Mouse (Mus musculus) heart, embryonic 16.5 days (tissue): Measurements from ENCODE around the gene Gm21060. TPM values are rescaled to one million over a fixed set of nuclear protein-coding genes. Genes with fewer than 3 reads are reported as not detected.
A peak's percentile ranks its signal among the peaks of the same experiment; 100 is the strongest.
"Not testable (repeated sequence)": the region's sequence is repeated elsewhere in the genome, so short reads cannot be mapped to it uniquely, and the experiment has no call there.

Source experiments
- ATAC-seq: fragments of 200-750 bp; cut with Nextera tagmentation; replicated peaks from 2 replicates; pipeline ENCODE4 v1.8.0; 2017; ENCODE audit warnings: moderate number of reproducible peaks; ENCODE audit not compliant: insufficient read depth, low FRiP score; ENCODE audit errors: extremely low read depth
- H3K27ac ChIP-seq: fragments of 300-500 bp; sonication (generic); 2 replicates; pipeline ENCODE4 v1.5.1; 2014; ENCODE audit warnings: mild to moderate bottlenecking, low read length, control low read depth, moderate library complexity
- H3K27me3 ChIP-seq: fragments of 300-500 bp; sonication (generic); 2 replicates; pipeline ENCODE4 v1.6.1; 2014; ENCODE audit warnings: low read length, mixed read lengths; ENCODE audit not compliant: control insufficient read depth, insufficient read depth
- H3K36me3 ChIP-seq: fragments of 300-500 bp; sonication (generic); 2 replicates; pipeline ENCODE4 v1.6.1; 2014; ENCODE audit not compliant: control insufficient read depth, insufficient read depth
- H3K4me1 ChIP-seq: fragments of 300-500 bp; sonication (generic); 2 replicates; pipeline ENCODE4 v1.6.1; 2014; ENCODE audit warnings: low read length, mixed read lengths; ENCODE audit not compliant: control insufficient read depth, insufficient read depth
- H3K4me2 ChIP-seq: fragments of 300-500 bp; sonication (generic); 2 replicates; pipeline ENCODE4 v1.6.1; 2014; ENCODE audit warnings: low read depth, mild to moderate bottlenecking, control low read depth, low read length
- H3K4me3 ChIP-seq: fragments of 300-500 bp; sonication (generic); 2 replicates; pipeline ENCODE4 v1.5.1; 2014; ENCODE audit warnings: mild to moderate bottlenecking, control low read depth, low read length
- H3K9ac ChIP-seq: fragments of 300-500 bp; sonication (generic); 2 replicates; pipeline ENCODE4 v1.6.1; 2014; ENCODE audit warnings: low read length, control low read depth
- H3K9me3 ChIP-seq: fragments of 300-500 bp; sonication (generic); replicated peaks from 2 replicates; pipeline ENCODE4 v1.6.1; 2016; ENCODE audit warnings: low read length; ENCODE audit not compliant: control insufficient read depth
- WGBS: fragments of 180-500 bp; shearing (Covaris S2); extraction: QIAGEN DNeasy Blood & Tissue Kit; methylation state at CpG from one replicate; pipeline ENCODE4 v1.1.7; 2014; 5-methylcytosine and 5-hydroxymethylcytosine counted together
- polyA plus RNA-seq: library from polyadenylated mRNA; unstranded; fragments of >200 nt; fragmentation: Nextera tagmentation; extraction: Ambion mirVana; gene quantifications from 2 replicates; pipeline ENCODE4 v1.2.1, GENCODE M21; 2015

Gm21060 gene
- polyA plus RNA-seq, result not detected in 2 replicates

DNA sequence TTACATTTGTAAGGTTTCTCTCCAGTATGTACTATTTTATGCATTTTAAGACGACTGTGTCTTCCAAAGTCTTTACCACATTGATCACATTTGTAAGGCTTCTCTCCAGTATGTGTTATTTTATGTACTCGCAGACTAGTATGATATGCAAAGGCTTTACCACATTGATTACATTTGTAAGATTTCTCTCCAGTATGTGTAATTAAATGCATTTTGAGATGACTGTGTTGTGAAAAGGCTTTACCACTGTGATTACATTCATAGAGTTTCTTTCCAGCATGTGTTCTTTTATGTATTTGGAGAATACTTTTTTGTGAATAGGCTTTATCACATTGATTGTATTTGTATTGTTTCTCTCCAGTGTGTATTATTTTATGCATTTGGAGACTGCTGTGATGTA is at the start of gene Gm21060:
Gm21060 (minus strand) TSS at position 101 of the 400 bp plus-strand sequence.
- no peak within 1 kb of the TSS for H3K27ac ChIP-seq
- no peak within 1 kb of the TSS for H3K4me3 ChIP-seq
- no peaks in the 10 kb centered on the region for H3K36me3 ChIP-seq
- WGBS, result 88% methylated on average over 2 of the region's 2 CpGs
- H3K9me3 ChIP-seq, result no peaks in the 10 kb centered on the region
- H3K9ac ChIP-seq, result no peak within 1 kb of the TSS
- no peaks in the 10 kb centered on the region for H3K27me3 ChIP-seq
- no peaks in the 10 kb centered on the region for H3K4me1 ChIP-seq
- no peak for ATAC-seq
- no peak within 1 kb of the TSS for H3K4me2 ChIP-seq

DNA sequence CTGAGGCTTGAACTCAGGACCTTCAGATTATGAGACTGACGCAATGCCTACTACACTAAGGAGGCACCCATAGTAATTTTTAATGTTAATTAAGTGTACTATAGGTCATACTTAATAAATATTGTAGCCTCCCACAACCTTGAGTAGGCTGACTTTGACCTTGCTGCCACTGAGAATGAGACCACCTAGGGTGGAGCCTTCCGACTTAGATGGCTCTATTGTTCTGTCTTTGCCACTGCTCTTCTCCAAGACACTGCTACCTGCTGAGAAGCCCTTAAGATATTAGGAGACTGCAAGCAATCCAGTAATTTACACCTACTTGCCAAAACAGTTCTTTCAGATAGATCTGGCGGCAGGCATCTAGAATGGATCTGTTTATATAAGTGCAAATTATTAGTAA is 24.0 kb upstream of the Gm21060 start:
- H3K4me3 ChIP-seq, H3K36me3 ChIP-seq, H3K27ac ChIP-seq, H3K4me2 ChIP-seq, H3K27me3 ChIP-seq, H3K4me1 ChIP-seq, H3K9me3 ChIP-seq, H3K9ac ChIP-seq, ATAC-seq: not testable (repeated sequence)
- WGBS, result 85% methylated on average over 3 of the region's 3 CpGs

DNA sequence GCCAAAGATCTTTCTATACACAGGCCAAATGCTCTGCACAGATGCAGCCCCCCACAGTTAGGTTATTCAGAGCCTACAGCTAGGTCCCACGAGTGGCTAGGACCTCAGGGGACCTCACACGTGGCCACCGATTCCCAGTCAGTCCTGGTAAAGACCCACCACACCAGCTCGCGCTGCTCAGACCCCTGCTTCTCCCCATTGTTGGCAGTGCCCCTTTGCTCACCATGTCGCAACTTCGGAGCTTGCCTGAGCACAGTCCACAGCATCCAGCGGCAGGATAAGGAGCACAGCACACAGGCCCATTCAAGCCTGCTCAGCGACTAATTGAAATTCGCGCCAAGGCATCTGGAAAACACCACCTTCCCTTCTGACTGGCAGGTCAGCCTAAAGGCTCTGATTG is 16.3 kb upstream of the Gm21060 start:
- not testable (repeated sequence) for H3K36me3 ChIP-seq, H3K27me3 ChIP-seq, H3K4me1 ChIP-seq, H3K9me3 ChIP-seq, H3K4me3 ChIP-seq, ATAC-seq, H3K4me2 ChIP-seq, H3K9ac ChIP-seq, H3K27ac ChIP-seq
- WGBS, result 42% methylated on average over 11 of the region's 11 CpGs

DNA sequence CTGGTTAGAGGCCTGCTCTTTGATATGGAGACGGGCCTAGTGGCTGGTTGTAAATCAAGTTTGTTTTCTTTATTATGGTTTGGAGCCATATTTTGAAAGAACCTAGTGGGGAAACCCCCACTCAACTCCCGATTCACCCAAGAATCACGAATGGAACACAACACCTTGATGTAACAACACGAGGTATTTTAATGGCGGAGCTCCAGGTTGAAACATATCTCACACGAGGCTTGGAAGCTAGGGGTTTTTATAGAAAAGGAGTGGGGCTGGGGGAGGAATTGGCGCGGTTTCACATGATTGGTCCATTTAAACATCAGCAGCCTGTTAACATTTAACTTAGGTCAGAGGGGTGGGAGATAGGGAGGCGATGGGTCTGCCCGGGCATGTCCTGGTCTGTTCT is 15.5 kb upstream of the Gm21060 start:
- H3K9me3 ChIP-seq, ATAC-seq, H3K27ac ChIP-seq, H3K4me2 ChIP-seq, H3K36me3 ChIP-seq, H3K4me3 ChIP-seq, H3K9ac ChIP-seq, H3K27me3 ChIP-seq, H3K4me1 ChIP-seq: not testable (repeated sequence)
- WGBS, result 90% methylated on average over 10 of the region's 10 CpGs

DNA sequence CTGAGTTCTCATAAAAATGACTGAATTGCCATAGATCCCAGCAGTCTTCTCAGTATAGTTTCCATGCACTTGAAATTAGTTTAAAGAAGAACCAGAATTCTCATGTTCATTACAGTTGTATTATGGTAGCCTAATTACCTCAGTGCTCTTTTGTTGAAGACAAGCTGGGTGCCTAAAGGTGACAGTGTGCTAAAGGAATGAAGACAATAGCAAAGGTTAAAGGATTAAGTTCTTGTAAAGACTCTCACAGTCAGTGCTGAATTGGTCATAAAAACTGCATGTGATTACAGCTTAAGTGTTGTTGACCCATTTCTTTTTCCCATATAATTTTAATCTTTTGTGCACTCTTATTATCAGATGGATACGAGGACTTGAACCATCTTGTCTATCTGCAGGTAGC is 11.2 kb upstream of the Gm21060 start:
- WGBS, result 32% methylated on average over 1 of the region's 1 CpGs
- H3K27ac ChIP-seq, result peak overlapping the region; percentile 71
- not testable (repeated sequence) for H3K4me2 ChIP-seq, H3K9ac ChIP-seq, H3K36me3 ChIP-seq, H3K4me3 ChIP-seq, H3K9me3 ChIP-seq, H3K4me1 ChIP-seq, H3K27me3 ChIP-seq, ATAC-seq

DNA sequence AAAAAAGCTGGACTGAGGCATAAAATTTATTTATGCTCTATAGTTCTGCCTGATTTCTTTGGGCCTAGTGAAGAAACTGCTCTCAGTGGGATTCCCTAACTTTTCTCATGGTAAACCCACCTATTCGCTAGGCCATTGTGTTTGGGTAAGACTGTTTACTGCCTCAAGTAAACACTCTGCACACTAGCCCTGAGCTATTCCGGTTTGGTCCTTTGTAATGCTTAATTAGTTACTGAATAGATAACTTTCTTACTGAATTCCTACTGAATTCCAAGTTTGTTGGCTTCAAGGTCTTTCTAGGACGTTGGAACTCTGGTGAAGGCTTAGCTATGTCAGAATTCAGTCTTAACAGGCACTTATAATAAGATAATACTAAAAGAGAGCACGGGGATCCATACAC is 11.8 kb downstream of the Gm21060 start:
- ATAC-seq, H3K36me3 ChIP-seq, H3K9ac ChIP-seq, H3K4me3 ChIP-seq, H3K27ac ChIP-seq, H3K9me3 ChIP-seq, H3K4me1 ChIP-seq, H3K27me3 ChIP-seq, H3K4me2 ChIP-seq: not testable (repeated sequence)
- WGBS, result 77% methylated on average over 4 of the region's 4 CpGs

DNA sequence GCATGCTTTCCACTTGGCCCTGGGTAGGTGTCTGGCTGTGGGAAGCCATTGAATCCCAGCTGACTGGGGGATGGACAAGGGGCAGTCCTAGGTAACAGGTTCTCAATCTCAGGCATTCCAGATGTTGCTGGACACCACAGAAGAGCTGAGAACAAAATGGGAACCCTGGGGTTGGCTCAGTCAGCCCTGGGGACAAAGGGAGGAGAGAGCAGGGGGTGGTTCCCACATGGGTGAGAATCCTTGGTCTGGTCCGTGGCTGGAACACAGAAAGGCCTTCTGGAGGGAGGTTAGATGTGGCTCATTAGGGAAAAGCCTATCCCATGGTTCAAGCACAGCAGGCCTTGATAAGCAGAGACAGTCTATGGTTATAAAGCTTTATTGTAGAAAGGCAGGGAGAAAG is 13.3 kb downstream of the Gm21060 start:
- no peaks in the 10 kb centered on the region for H3K9me3 ChIP-seq
- no peaks in the 10 kb centered on the region for H3K4me1 ChIP-seq
- no peak for ATAC-seq
- no peaks in the 10 kb centered on the region for H3K36me3 ChIP-seq
- no peak overlapping the region for H3K27ac ChIP-seq
- no peak overlapping the region for H3K4me3 ChIP-seq
- H3K4me2 ChIP-seq, result no peak overlapping the region
- H3K9ac ChIP-seq, result no peak overlapping the region
- WGBS, result 50% methylated on average over 1 of the region's 1 CpGs
- H3K27me3 ChIP-seq, result no peaks in the 10 kb centered on the region

DNA sequence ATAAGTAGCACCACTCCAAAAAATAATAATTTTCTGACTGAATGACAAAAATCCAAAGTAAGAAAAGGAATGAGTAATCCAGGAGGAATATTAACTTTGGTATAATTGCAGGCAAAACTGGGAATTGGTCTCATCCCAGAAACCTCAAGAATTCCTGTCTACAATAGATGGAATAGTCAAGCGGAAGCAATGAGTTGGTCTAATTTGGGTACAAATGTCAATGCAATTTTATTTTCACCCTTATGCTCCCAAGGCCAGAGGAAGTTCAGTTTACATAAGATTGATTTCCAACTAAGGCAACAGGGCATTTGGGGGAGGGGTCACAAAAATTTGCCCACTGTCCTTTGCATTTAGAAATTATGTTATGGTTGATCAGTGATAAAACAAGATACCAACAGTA is 21.4 kb downstream of the Gm21060 start:
- Histone ChIP-seq H3K36me3 (no peaks in the 10 kb centered on the region), H3K4me1 (no peaks in the 10 kb centered on the region), H3K9ac (no peak overlapping the region), H3K27ac (no peak overlapping the region), H3K27me3 (no peaks in the 10 kb centered on the region), H3K9me3 (no peaks in the 10 kb centered on the region), H3K4me2 (no peak overlapping the region), H3K4me3 (no peak overlapping the region)
- ATAC-seq, result no peak
- WGBS, result 93% methylated on average over 1 of the region's 1 CpGs

DNA sequence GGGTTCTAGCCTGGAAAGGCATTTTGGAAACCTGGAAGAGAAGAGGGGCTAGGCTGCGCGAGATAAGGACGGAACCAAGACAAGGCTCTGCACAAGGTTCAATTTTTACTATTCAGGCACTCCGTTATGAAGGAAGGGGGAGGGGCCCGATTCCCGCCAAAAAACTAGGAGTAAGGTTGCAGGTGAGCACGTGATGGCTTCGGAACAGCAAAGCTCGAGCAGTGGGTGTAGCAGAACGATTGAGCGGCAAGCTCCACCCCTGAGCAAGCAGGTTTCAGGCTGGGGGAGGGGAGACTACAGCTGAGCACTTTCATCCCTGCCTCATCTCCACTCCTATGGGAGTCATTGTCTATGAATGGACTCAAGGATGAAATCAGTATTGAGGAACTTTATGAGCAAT is 27.7 kb downstream of the Gm21060 start:
- WGBS, result 29% methylated on average over 11 of the region's 11 CpGs
- not testable (repeated sequence) for ATAC-seq, H3K4me1 ChIP-seq, H3K36me3 ChIP-seq, H3K27me3 ChIP-seq, H3K9ac ChIP-seq, H3K4me3 ChIP-seq, H3K4me2 ChIP-seq, H3K9me3 ChIP-seq, H3K27ac ChIP-seq

DNA sequence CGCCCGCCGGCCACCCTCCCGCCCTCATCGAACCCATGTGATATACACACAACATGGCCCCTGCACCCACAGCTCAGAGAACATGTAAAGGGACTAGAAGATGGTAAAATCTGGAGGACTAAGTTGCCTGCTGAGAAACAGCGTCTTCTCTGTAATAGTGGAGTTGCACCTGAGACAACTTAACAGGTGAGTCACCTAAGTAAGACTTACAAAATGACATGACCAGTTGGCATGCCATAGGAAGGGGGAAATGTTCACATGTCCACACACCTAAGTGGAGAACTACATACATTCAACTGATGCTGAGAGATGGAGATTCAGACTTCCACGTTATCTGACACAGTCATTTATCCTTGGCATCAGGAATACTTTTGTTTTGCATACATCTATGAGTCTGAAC is 29.7 kb downstream of the Gm21060 start:
- no peak overlapping the region for H3K27ac ChIP-seq
- no peak overlapping the region for H3K9ac ChIP-seq
- no peak for ATAC-seq
- H3K36me3 ChIP-seq, result no peaks in the 10 kb centered on the region
- no peak overlapping the region for H3K4me3 ChIP-seq
- H3K4me1 ChIP-seq, result no peaks in the 10 kb centered on the region
- no peak overlapping the region for H3K4me2 ChIP-seq
- no peaks in the 10 kb centered on the region for H3K27me3 ChIP-seq
- H3K9me3 ChIP-seq, result no peaks in the 10 kb centered on the region
- 19% methylated on average over 7 of the region's 7 CpGs for WGBS
